Mouse (Mus musculus) G1E (cell line): ENCODE data around the gene Bpi.

Experiments used
- CTCF ChIP-seq: IDR thresholded peaks from 2 replicates; pipeline ENCODE4 v1.5.1; 2012; ENCODE audit warnings: low read depth, low read length, inconsistent platforms, mixed read lengths
- GATA1 ChIP-seq: IDR thresholded peaks from 2 replicates; pipeline ENCODE4 v1.6.1; 2012; ENCODE audit warnings: borderline replicate concordance, low read length, inconsistent platforms, mixed read lengths
- POLR2AphosphoS5 ChIP-seq: IDR thresholded peaks from 2 replicates; pipeline ENCODE4 v1.6.1; 2012; ENCODE audit warnings: low read depth, low read length, inconsistent platforms; ENCODE audit not compliant: insufficient replicate concordance
- TAL1 ChIP-seq: conservative IDR thresholded peaks from 2 replicates; pipeline ENCODE4 v1.6.1; 2012; ENCODE audit warnings: low read depth, low read length, inconsistent platforms, mixed read lengths

- TF ChIP-seq CTCF (no peak), POLR2AphosphoS5 (no peak), GATA1 (no peak), TAL1 (no peak)
These were observed 55.2 kb downstream of the Bpi start for GRCm38 (mm10) chr2:158313089-158313488.
